Comparison of ENCODE assay signal across 9 mouse cellular contexts in the genomic region with DNA sequence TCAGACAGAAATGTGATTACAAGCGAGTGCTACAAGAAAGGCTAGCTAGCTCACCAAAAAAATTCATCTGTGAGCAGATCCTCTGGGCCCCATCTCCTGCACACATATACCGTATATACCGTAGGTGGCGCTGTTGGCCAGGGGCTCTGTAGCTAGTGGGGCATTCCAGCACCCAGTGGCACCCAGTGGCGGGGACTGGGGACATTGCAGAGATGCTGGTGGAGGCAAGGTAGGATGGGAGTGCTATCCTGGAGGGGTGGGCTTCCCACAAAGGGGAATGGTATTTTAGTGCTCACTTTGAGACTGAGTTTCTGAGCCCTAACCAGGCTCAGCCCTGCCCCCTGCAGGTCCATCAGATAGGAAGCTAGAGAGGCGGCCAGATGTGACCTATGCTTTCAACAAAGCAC. TPM values are rescaled to one million over a fixed set of nuclear protein-coding genes. Genes with fewer than 3 reads are reported as not detected.
DNase-seq lines count a peak whose midpoint lies in the region; ATAC-seq and TF ChIP-seq lines count a peak whose summit lies in the region.
"Had no signal": no experiment of that assay in that cellular context is flagged by ENCODE, and none has a peak within 500 bp of the region (broad histone marks: within the 10 kb centered on the region; RNA-seq: fewer than 3 reads in every experiment).

No protein-coding gene starts in this region.

- peak; percentile 63 for ATAC-seq in forebrain, embryonic 14.5 days
- peak; percentile 58 for ATAC-seq in liver, embryonic 16.5 days (ENCODE audit: low read depth)
- ATAC-seq in neural tube, embryonic 13.5 days (ENCODE audit: low read depth), result peak; percentile 70
- ATAC-seq in stomach, postnatal 0 days (ENCODE audit: low FRiP score, low TSS enrichment), result peak; percentile 73

- H3K4me1 ChIP-seq in forebrain, embryonic 14.5 days (ENCODE audit: control insufficient read depth, insufficient read depth, low read length), result no peaks in the 10 kb centered on the region
- H3K4me1 ChIP-seq in liver, embryonic 16.5 days (ENCODE audit: control insufficient read depth, low read depth, low read length), result peaks cover 39% of the 10 kb centered on the region
- H3K4me1 ChIP-seq in neural tube, embryonic 13.5 days (replicated peaks), result peaks cover 50% of the 10 kb centered on the region
- H3K4me1 ChIP-seq in stomach, postnatal 0 days (replicated peaks; ENCODE audit: control insufficient read depth, insufficient read depth), result no peaks in the 10 kb centered on the region

- 0 out of 2 replicates have a peak, but pooled peaks cover 5% of the 10 kb centered on the region for H3K27me3 ChIP-seq in forebrain, embryonic 14.5 days (replicated peaks; ENCODE audit: control insufficient read depth, insufficient read depth, low read length)
- H3K27me3 ChIP-seq in liver, embryonic 16.5 days (ENCODE audit: control insufficient read depth, insufficient read depth, low read depth, low read length), result no peaks in the 10 kb centered on the region
- no peaks in the 10 kb centered on the region; the same call in 1 of the 2 replicates for H3K27me3 ChIP-seq in neural tube, embryonic 13.5 days
- no peaks in the 10 kb centered on the region for H3K27me3 ChIP-seq in stomach, postnatal 0 days (ENCODE audit: control insufficient read depth, insufficient read depth, low read length)
- H3K27me3 ChIP-seq: heart, embryonic 13.5 days had no signal

- H3K27ac ChIP-seq in forebrain, embryonic 14.5 days (ENCODE audit: low read depth, low read length), result no peak overlapping the region
- no peak overlapping the region for H3K27ac ChIP-seq in liver, embryonic 16.5 days (ENCODE audit: low read length)
- H3K27ac ChIP-seq in neural tube, embryonic 13.5 days (replicated peaks), result peak overlapping the region; percentile 29; the same call in 1 of the 2 replicates
- no peak overlapping the region for H3K27ac ChIP-seq in stomach, postnatal 0 days (replicated peaks)
- H3K27ac ChIP-seq: heart, embryonic 13.5 days had no signal

- peaks cover 37% of the 10 kb centered on the region for H3K36me3 ChIP-seq in forebrain, embryonic 14.5 days (ENCODE audit: control insufficient read depth, insufficient read depth, low read length)
- no peaks in the 10 kb centered on the region for H3K36me3 ChIP-seq in liver, embryonic 16.5 days (ENCODE audit: control insufficient read depth, insufficient read depth)
- H3K36me3 ChIP-seq in neural tube, embryonic 13.5 days, result peaks cover 44% of the 10 kb centered on the region
- peaks cover 12% of the 10 kb centered on the region; the same call in 1 of the 2 replicates for H3K36me3 ChIP-seq in stomach, postnatal 0 days (ENCODE audit: control insufficient read depth, insufficient read depth, low read length)

- peak; percentile 62 for DNase-seq in ES-CJ7 (ENCODE audit: low read depth, low spot score)
- peak; percentile 78 for DNase-seq in c-Kit-positive CD71-positive TER-119-negative erythroid progenitor cells, embryonic 14.5 days (ENCODE audit: low read depth)
- DNase-seq in forebrain, embryonic 14.5 days (ENCODE audit: low spot score), result peak; percentile 76
- DNase-seq in heart, postnatal 14 days, result peak; percentile 79 to 85
- peak; percentile 84 to 89 for DNase-seq in kidney, postnatal 4 days
- DNase-seq in stomach, postnatal 0 days (ENCODE audit: low spot score), result peak; percentile 80

- no peak overlapping the region for H3K9ac ChIP-seq in forebrain, embryonic 14.5 days (ENCODE audit: low read length)
- H3K9ac ChIP-seq in liver, embryonic 16.5 days (ENCODE audit: low read depth, low read length), result no peak overlapping the region
- no peak overlapping the region for H3K9ac ChIP-seq in neural tube, embryonic 13.5 days
- no peak overlapping the region for H3K9ac ChIP-seq in stomach, postnatal 0 days (ENCODE audit: low read length)
- H3K9ac ChIP-seq: heart, embryonic 13.5 days had no signal

- H3K9me3 ChIP-seq in forebrain, embryonic 14.5 days (replicated peaks; ENCODE audit: control insufficient read depth, low read length), result no peaks in the 10 kb centered on the region
- no peaks in the 10 kb centered on the region for H3K9me3 ChIP-seq in liver, embryonic 16.5 days (replicated peaks; ENCODE audit: control insufficient read depth, low read length)
- no peaks in the 10 kb centered on the region for H3K9me3 ChIP-seq in neural tube, embryonic 13.5 days
- H3K9me3 ChIP-seq in stomach, postnatal 0 days (ENCODE audit: control insufficient read depth, low read length), result no peaks in the 10 kb centered on the region
- H3K9me3 ChIP-seq: heart, embryonic 13.5 days had no signal

- no peak for TF ChIP-seq EP300 in stomach, postnatal 0 days (optimal IDR thresholded peaks at IDR 0.05)

- WGBS in forebrain, embryonic 14.5 days, result 21% methylated on average over 6 of the region's 6 CpGs
- 16% methylated on average over 6 of the region's 6 CpGs for WGBS in liver, embryonic 16.5 days (ENCODE audit: insufficient replicate concordance)
- WGBS in neural tube, embryonic 13.5 days, result 23% methylated on average over 6 of the region's 6 CpGs
- 24% methylated on average over 6 of the region's 6 CpGs for WGBS in stomach, postnatal 0 days

- no peak overlapping the region for H3K4me2 ChIP-seq in forebrain, embryonic 14.5 days (ENCODE audit: low read length)
- H3K4me2 ChIP-seq in liver, embryonic 16.5 days (ENCODE audit: low read depth, low read length), result no peak overlapping the region
- no peak overlapping the region for H3K4me2 ChIP-seq in neural tube, embryonic 13.5 days
- H3K4me2 ChIP-seq in stomach, postnatal 0 days (replicated peaks; ENCODE audit: low read depth), result no peak overlapping the region
- H3K4me2 ChIP-seq: heart, embryonic 13.5 days had no signal

- intact Hi-C loops in heart, postnatal 14 days (cut with DNase I), result loop anchor here (1.0 to 5.0 kb wide), 2 partner anchors 88 to 172 kb away; a partner anchor contains a TSS

- no peak overlapping the region for H3K4me3 ChIP-seq in forebrain, embryonic 14.5 days (ENCODE audit: low read depth, low read length)
- H3K4me3 ChIP-seq in liver, embryonic 16.5 days (ENCODE audit: low read depth, low read length), result no peak overlapping the region
- no peak overlapping the region for H3K4me3 ChIP-seq in neural tube, embryonic 13.5 days
- H3K4me3 ChIP-seq in stomach, postnatal 0 days (ENCODE audit: low read depth, low read length), result no peak overlapping the region
- H3K4me3 ChIP-seq: heart, embryonic 13.5 days had no signal

- peak; percentile 94 for TF ChIP-seq CTCF in stomach, postnatal 0 days (IDR thresholded peaks at IDR 0.05; ENCODE audit: low read depth)

RNA-seq across cellular contexts. Expression of a gene that starts 13.4 kb away (rescaled TPM):
- 49.0 and 50.1 TPM in 2 replicates for polyA plus RNA-seq in forebrain, embryonic 14.5 days (2014; fragmentation: Nextera tagmentation; extraction: Ambion mirVana)
- 10 to 100 TPM; 17.1 to 20.0 TPM for total RNA-seq in heart, postnatal 14 days (2021)
- polyA plus RNA-seq in liver, embryonic 16.5 days (2015; fragmentation: Nextera tagmentation; extraction: Ambion mirVana), result 10.1 and 10.2 TPM in 2 replicates
- 63.4 and 66.7 TPM in 2 replicates for polyA plus RNA-seq in neural tube, embryonic 13.5 days (2015; fragmentation: Nextera tagmentation; extraction: Ambion mirVana)
- polyA plus RNA-seq in stomach, postnatal 0 days (2015; fragmentation: Nextera tagmentation; extraction: Ambion mirVana), result 28.8 and 30.4 TPM in 2 replicates

RNA-seq across cellular contexts. Expression of a gene that starts 13.5 kb away (rescaled TPM):
- 11.5 and 13.0 TPM in 2 replicates for polyA plus RNA-seq in forebrain, embryonic 14.5 days (2014; fragmentation: Nextera tagmentation; extraction: Ambion mirVana)
- total RNA-seq in heart, postnatal 14 days (2021), result 1 to 10 TPM; 8.6 to 8.7 TPM
- polyA plus RNA-seq in liver, embryonic 16.5 days (2015; fragmentation: Nextera tagmentation; extraction: Ambion mirVana), result 5.1 and 5.4 TPM in 2 replicates
- 12.0 and 14.2 TPM in 2 replicates for polyA plus RNA-seq in neural tube, embryonic 13.5 days (2015; fragmentation: Nextera tagmentation; extraction: Ambion mirVana)
- polyA plus RNA-seq in stomach, postnatal 0 days (2015; fragmentation: Nextera tagmentation; extraction: Ambion mirVana), result 6.0 and 6.1 TPM in 2 replicates
